Mouse (Mus musculus): Measurements from ENCODE around the gene Rabggtb.
"Not testable (repeated sequence)": the region's sequence is repeated elsewhere in the genome, so short reads cannot be mapped to it uniquely, and the experiment has no call there.

Rabggtb gene

DNA sequence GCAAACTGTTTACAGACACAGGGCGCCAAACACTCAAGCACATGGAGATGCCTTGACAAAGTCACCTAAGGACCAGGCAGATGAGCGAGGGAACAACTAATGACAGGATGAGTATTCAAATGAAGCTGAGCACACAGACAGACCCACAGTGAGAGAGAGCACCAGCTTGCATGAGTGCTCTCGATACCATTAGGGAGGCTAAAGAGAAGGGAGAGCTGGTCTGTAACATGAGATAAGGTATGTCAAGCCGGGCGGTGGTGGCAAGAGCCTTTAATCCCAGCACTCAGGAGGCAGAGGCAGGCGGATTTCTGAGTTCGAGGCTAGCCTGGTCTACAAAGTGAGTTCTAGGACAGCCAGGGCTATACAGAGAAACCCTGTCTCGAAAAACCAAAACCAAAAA lies 52.4 kb downstream of the Rabggtb start:
- DNase-seq: not testable (repeated sequence)

DNA sequence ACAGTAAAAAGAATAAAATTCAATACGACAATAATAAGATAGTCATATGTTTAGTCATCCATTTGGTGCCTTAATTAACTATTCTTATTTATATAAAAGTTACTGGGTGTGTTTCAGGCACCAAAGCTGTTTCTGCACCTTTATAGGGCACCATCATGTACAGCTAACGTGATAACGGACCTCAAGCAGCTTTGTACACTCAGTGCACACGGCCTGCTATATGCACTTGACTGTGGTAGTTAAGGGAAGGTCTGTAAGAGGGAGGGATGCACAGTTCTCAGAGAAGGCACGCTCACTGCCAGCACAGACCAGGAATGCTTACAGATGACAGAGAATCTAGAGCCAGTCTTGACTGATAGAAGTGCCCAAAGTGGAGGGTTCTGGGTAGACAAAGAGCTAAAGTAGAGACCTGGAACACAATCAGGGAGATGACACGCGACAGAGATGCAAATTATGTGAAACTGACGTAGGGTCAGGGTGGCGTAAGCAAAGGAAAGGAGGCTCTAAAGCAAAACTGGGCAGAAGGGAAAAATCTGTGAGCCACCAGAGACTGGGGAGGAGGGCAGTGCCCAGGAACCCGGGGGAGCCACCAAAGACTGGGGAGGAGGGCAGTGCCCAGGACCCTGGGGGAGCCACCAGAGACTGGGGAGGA lies 54.3 kb downstream of the Rabggtb start:
- no peak for DNase-seq

All from layer of hippocampus, adult 9-11 months (tissue).